Mouse (Mus musculus): ENCODE data around the gene Lcmt1.

Gene Lcmt1

DNA sequence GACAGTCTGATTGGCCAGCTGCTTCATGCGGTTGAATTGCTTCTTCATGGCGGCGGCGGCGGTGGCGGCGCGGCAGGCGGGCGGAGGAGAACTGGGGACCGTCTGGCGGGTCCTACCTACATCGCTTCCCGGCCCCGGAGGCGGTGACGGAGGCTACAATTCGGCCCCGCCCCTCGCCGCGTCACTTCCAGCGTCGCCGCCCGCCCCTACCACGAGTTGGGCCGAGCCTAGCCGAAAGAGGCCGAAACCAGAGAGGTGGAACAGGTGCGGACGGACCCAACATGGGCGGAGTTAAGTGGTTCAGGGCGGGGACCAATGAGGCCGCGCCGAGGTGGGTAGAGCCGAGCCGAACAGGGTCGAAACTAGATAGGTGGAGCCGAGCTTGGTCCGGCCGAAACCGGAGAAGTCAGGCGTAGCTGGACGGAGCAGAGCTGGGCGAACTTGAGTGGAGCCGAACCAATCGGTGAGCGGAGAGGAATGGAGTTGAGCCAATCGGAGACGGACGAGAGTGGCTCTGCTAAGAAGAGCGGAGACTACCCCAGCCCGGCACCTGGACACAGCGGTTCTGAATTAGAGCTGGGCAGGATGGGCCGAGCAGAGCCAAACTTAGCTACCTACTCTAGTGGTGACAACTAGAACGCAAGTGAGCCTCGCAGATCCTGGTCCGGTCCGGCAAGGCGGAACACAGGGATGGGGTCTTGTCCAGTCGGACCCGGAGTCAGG lies at the start of gene Lcmt1, which contains the start of gene Arhgap17:
TSS of gene Lcmt1 (plus strand) at position 26 of the 723 bp plus-strand sequence.
TSS of gene Arhgap17 (minus strand) at position 157 of the 723 bp plus-strand sequence.
- DNase-seq: peak; percentile 97

DNA sequence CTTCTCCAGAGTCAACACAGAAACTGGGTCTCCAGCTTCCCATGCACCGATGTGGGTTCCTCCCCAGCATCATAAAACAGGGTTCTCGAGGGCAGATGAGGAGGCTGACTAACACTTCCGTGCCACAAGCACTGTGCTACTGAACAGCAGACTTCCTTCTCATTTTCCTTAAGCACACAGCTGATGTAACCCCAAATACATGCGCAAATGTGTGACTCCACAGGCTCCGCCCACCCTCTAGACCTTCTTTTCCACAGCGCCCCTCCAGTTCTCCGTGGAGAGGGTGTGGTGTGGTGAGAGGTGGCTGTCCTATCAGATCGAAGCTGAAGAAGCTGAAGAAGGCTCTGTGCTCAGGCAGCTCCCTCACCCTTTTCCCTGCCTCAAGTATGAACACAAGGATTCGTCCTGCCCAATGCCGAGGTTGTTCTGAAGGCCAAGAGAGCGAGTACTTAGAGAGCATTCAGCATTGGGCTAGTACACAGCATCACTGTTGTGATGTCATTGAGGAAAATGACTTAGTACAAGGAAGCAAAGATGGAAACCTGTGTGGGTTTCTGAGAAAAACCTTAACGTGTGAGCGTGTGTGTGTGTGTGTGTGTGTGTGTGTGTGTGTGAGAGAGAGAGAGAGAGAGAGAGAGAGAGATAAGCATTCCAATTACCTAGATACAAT lies 47.0 kb upstream of the Lcmt1 start:
- no peak for DNase-seq

DNA sequence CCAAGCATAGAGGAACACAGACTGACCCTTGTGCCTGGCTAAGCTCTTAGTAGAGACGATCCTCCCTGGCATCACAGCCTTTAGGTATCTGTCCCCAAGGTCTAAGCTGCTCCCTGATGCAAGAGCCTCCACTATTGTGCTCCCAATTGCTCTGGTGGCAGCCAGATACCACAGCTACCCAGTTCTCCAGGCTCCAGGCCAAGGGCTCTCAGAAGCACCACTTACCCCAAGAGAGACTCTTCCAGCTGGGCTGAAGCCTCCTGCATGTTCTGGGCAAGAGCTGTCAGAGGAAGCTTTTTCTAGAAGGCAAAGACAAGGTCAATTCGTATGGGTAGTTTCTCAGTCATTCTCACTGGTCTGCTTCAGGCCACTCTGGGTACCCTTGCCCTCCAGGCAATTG lies 46.2 kb upstream of the Lcmt1 start:
- no peak for DNase-seq

GRCm38 (mm10) chr7:123324105-123324504 lies 45.5 kb upstream of the Lcmt1 start:
- no peak for DNase-seq

DNA sequence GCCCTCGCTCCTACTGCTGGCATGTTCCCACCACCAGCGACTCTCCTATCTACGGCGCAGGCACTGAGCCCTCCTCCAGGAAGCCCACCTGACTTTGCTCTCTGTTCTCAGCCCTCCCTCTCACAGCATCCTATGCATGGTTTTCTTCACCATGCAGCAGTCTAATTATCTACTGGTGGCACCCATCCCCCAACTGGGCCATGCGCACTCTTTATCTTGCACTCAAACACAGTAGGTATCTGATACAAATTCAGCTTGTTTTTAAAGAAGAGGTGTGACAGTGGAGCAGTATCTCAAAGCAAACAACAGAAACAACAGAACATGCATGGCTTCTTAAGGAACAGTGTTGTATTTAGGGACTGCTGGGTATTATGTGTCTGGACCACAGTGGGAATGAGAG lies 43.5 kb upstream of the Lcmt1 start:
- DNase-seq: no peak

DNA sequence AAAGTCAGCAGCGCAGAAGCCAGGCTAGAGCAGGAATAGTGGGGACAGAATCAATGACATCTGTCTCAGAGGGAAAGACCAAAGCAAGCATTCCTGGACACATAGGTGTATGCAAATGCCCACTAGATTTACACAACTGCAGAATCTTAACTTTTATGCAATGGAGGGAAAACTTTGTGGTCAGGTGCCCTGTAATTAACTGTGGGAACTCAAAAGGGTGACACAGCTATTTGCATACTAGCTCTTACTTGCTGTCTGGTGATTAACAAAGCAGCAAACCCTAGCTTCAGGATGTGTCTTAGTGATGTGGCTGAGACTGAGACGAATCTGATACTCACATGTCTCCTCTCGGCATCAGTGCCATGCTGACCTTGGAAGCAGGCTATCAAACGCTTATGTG lies 42.7 kb upstream of the Lcmt1 start:
- no peak for DNase-seq

GRCm38 (mm10) chr7:123327909-123328308 lies 41.7 kb upstream of the Lcmt1 start:
- no peak for DNase-seq

- DNase-seq: peak; percentile 76 to 79
Measured at GRCm38 (mm10) chr7:123330506-123330905, 39.1 kb upstream of the Lcmt1 start.

GRCm38 (mm10) chr7:123336322-123336721 lies 33.3 kb upstream of the Lcmt1 start:
- DNase-seq: no peak

DNA sequence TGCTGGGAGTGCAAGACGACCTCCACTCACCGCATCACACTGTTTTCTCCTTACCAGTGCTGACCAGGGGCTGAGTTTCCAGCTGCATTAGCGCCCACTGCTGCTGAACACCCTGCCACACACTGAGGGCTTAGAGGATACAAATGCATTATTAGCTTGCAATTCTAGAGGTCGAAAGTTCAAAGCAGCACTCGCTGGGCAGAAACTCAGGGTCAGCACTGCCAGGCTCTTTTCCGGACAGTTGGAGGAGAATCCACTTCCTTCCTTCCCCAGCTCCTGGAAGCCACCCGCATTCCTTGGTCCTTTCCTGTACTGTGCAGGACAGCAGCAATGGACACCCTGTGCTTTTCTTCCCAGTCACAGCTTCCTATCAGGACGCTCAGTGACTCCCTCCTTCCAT lies 31.2 kb upstream of the Lcmt1 start:
- DNase-seq: no peak

DNA sequence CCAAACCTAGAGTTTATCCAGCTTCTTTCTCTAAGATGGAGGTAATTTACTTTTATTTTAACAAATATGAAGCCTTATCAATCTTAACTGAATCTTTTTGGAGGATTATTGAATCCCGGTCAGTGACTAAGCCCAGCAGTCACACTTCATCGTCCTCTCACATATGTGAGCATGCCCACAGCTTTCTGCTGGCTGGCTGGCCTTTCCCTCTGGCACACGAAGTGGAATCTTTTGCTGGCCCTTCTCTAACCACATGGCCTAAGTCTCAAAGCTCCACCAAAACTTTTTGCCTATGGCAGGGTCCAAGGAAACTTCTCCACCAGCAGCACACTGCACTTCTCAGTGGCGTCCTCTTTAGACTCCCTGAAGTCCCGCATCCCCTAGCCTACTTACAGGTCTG lies 27.7 kb upstream of the Lcmt1 start:
- DNase-seq: no peak

DNA sequence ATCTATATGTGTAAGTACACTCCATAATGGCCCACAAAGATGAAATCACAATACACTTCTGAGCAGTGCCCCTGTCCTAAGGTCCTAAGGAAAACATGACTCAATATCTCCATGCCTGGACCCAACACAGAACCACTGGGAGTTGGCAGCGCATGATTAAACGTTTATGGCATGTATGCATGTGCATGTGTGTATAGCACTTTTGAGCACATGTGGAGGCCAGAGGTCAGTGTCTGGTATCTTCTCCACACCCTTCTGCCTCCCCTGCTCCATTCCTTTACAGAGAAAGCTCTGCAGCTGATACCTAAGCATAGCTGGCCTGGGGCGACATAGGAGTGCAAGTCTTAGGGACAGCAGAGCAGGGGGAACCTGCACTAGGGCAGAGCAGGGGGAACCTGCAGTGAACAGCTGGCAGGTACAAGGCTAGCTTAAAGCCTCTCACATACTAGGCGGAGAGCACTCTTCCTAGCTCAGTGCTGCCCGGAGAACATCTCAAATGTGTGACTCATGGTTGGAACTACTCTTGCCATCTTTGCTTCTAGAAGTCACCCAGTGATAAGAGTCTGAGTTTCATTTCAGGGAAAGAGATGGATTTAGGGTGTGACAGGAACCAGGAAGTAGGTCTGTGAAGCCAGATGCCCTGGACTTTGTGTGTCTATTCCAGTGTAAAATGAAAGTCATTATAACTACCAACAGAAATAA lies 25.4 kb upstream of the Lcmt1 start:
- DNase-seq: no peak

DNA sequence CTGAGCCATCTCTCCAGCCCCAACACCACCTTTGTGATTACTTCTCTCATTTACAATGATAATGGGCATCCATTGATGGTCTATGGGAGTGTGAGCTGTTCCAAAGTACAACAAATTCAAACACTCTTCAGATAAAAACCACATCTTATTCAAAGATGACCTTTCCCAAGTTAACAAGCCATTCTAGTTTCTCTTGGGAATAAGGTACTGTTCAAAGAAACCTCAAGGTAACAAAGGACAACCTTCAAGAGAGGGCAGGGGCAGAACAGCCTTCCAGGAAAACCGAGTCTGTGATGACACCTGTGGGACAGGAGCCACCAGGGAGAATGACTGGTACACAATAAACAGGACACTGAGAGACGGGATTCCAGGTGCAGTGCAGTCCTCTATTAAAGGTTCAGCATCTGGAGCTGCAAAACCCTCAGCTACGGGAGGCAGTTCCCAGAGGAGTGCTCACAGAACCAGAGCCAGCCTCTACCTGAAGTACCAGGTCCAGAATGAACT lies 24.5 kb upstream of the Lcmt1 start:
- no peak for DNase-seq

DNA sequence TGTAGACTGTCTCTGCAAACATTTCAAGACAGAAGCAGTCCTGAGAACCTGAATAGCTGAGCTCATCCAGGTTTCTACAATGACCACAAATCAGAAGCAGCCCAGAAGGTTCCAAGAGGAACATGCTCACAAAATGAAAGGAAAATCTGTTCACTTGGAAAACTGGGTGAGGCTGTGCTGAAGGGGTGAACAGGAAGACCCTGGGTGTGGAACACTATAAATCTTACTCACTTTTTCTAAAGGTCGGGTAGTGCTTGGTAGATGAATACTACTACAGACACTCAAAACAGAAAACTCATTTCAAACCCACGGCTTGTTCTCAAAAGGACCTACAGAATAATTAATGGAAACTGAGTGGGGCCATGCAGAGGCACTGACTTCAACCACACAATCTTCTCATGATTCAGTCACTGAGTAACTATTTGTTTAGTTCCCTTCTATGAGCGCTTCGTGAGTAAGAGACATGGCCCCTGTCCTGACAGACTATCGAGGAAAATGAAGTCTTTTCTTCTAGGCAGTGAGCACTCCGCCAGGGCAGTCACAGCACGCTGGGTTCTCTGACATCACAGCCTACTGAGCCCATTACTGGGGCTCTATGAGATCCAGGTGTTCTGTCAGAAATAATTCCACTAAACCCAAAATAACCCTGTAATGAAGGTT lies 22.8 kb upstream of the Lcmt1 start:
- no peak for DNase-seq

DNA sequence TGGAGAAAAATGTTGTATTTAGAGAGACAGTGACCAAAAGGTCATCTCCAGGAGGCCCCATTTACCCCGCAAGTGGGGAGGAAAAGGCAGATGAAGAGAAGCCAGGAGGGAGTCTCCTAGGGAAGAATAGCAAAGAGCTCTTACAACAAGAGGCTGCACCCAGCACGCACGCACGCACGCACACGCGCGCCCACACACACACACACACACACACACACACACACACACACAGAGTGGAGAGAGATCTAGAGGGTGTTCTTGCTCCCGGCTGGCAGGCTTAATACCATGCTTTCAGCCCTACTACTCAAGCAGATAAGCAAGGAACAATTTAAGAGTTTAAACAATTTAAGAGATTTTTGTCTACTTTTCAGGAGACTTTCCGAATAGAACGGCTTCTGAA lies 19.8 kb upstream of the Lcmt1 start:
- DNase-seq: no peak

DNA sequence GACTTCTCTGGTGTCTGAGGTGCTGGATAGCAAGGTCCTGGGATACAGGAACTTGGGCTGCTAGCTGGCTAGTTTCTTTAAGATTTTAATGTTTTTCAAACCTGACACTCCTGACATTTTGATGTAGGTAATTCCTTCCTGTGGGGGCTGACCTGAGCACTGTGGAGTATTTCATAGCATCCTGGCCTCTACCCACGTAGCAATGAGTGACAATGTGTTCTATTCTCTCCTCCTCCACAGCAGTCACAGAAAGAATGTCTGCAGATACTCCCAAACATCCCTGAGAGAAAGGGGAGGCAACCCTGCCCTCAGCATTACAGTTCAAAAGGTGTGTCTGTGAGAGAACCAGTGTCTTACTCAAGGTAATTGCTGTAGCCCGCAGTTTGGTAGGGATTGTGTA lies 19.3 kb upstream of the Lcmt1 start:
- DNase-seq: no peak

- DNase-seq: no peak
Measured at GRCm38 (mm10) chr7:123353081-123353480, 16.5 kb upstream of the Lcmt1 start.

GRCm38 (mm10) chr7:123353879-123354278 lies 15.7 kb upstream of the Lcmt1 start:
- DNase-seq: no peak

DNA sequence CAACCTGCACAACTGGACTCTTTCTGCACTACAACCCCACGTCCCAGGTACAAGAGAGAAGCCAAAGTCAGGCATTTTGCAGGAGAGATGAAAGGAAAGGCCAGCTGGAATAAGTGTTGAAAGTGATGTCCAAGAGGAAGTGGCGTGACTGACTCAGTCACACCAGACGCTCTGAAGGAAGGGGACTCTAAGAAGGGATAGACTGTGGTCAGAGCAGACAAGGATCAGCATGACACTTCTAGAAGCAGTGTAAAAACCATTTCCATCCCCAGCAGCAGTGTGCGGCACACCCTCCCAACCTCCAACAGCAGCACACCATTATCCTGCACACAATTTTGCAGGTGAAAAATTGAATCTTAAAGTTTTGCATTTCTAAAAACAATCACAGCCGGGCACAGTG lies 15.2 kb upstream of the Lcmt1 start:
- DNase-seq: no peak

DNA sequence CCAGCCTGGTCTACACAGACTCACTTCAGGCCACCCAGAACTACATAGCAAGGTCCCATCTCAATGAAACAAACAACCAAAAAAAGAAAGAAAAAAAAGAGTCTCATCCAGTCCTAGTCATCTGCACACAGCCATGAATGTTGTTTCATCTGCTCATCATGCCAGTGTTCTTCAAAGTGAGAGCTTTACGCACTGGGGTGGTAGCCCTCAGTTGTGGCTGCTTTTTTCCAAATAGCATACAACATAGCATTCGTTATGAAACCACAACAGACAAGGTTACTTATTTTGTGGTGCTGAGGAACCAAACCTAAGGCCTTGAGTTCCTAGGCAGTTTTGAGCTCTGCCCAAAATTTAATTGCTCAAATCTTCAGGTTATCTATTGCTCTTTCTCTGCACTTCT lies 14.7 kb upstream of the Lcmt1 start:
- no peak for DNase-seq

DNA sequence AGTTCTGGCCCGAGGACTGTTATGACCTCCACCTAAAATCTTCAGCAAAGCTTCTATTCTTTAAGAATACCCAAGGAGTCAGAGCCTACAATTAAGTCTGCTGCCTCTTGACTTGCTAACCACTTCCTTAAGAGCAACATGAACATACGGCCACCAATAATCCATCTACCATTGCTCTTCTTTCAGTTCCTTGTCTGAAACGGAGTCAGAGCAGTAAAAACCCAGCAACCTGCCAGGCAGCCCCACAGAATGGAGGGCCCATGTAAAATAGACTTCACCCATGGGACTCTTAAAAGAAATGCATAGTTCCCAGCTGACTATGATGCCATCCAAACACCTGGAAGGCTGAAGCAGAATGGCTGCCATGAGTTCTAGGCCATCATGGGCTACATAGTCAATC lies 13.4 kb upstream of the Lcmt1 start:
- peak; percentile 55 to 57 for DNase-seq

- no peak for DNase-seq
Measured at GRCm38 (mm10) chr7:123359101-123359500, 10.5 kb upstream of the Lcmt1 start.

- DNase-seq: peak; percentile 29
Measured at GRCm38 (mm10) chr7:123360185-123360584, 9.4 kb upstream of the Lcmt1 start.

Measured in B cell, adult 2 months (primary cell).